Mouse (Mus musculus) erythroblast, embryonic 14.5 days (primary cell): ENCODE data around the gene Blvrb. TPM values are rescaled to one million over a fixed set of nuclear protein-coding genes. Genes with fewer than 3 reads are reported as not detected.

Experiments
- H3K27me3 ChIP-seq: 2 replicates; pipeline ENCODE4 v1.6.1; 2012; ENCODE audit warnings: inconsistent platforms; ENCODE audit not compliant: control insufficient read depth
- H3K36me3 ChIP-seq: 2 replicates; pipeline ENCODE4 v1.6.1; 2012; ENCODE audit warnings: mild to moderate bottlenecking, inconsistent platforms; ENCODE audit not compliant: control insufficient read depth
- H3K4me1 ChIP-seq: 2 replicates; pipeline ENCODE4 v1.6.1; 2012; ENCODE audit warnings: inconsistent platforms; ENCODE audit not compliant: control insufficient read depth
- H3K4me3 ChIP-seq: replicated peaks from 2 replicates; pipeline ENCODE3; 2012; ENCODE audit warnings: moderate library complexity, mild to moderate bottlenecking, inconsistent platforms
- H3K9me3 ChIP-seq: 2 replicates; pipeline ENCODE4 v1.6.1; 2012; ENCODE audit warnings: low read length, inconsistent platforms, mixed read lengths; ENCODE audit not compliant: control insufficient read depth
- GATA1 ChIP-seq: IDR thresholded peaks from 2 replicates; pipeline ENCODE4 v1.6.1; 2012; ENCODE audit warnings: low read length, inconsistent platforms, mixed read lengths
- TAL1 ChIP-seq: IDR thresholded peaks from 3 replicates; pipeline ENCODE4 v1.6.1; 2012; ENCODE audit warnings: low read length, inconsistent platforms, mixed read lengths
- polyA plus RNA-seq: library from polyadenylated mRNA; stranded (reverse); fragments of >175 nt; gene quantifications from 2 replicates; pipeline ENCODE4 v1.2.3, GENCODE M21; 2012

Blvrb gene
- polyA plus RNA-seq, 1 experiment: 842 TPM

- peaks cover 32% of the 10 kb centered on the region for H3K36me3 ChIP-seq
- peak overlapping the region; percentile 70 for H3K4me3 ChIP-seq
- peaks cover 43% of the 10 kb centered on the region for H3K4me1 ChIP-seq
- H3K27me3 ChIP-seq: peaks cover 53% of the 10 kb centered on the region
- TF ChIP-seq GATA1 (no peak), TAL1 (no peak)
- H3K9me3 ChIP-seq: peaks cover 12% of the 10 kb centered on the region; the same call in 1 of the 2 replicates
Observed at GRCm38 (mm10) chr7:27446521-27447418, 1.0 kb upstream of the Blvrb start.

- Histone ChIP-seq H3K9me3 (peaks cover 12% of the 10 kb centered on the region; the same call in 1 of the 2 replicates), H3K27me3 (peaks cover 39% of the 10 kb centered on the region), H3K4me3 (peak overlapping the region; percentile 70), H3K36me3 (peaks cover 51% of the 10 kb centered on the region), H3K4me1 (peaks cover 60% of the 10 kb centered on the region)
- peak; percentile 61 for TF ChIP-seq GATA1
- peak; percentile 52; the same call in 2 of the 3 replicates for TF ChIP-seq TAL1
Observed at GRCm38 (mm10) chr7:27448421-27449206, 836 bp downstream of the Blvrb start.

- peaks cover 67% of the 10 kb centered on the region for H3K4me1 ChIP-seq
- no peak for TF ChIP-seq TAL1
- TF ChIP-seq GATA1: no peak
- peaks cover 31% of the 10 kb centered on the region for H3K27me3 ChIP-seq
- H3K4me3 ChIP-seq: peak overlapping the region; percentile 70
- peaks cover 12% of the 10 kb centered on the region; the same call in 1 of the 2 replicates for H3K9me3 ChIP-seq
- peaks cover 58% of the 10 kb centered on the region for H3K36me3 ChIP-seq
Observed at GRCm38 (mm10) chr7:27449256-27449862, 1.6 kb downstream of the Blvrb start.

- TF ChIP-seq GATA1 (no peak), TAL1 (no peak)
- Histone ChIP-seq H3K9me3 (peaks cover 2% of the 10 kb centered on the region; the same call in 1 of the 2 replicates), H3K4me1 (peaks cover 81% of the 10 kb centered on the region), H3K4me3 (peak overlapping the region; percentile 70), H3K36me3 (peaks cover 78% of the 10 kb centered on the region), H3K27me3 (peaks cover 11% of the 10 kb centered on the region)
Observed at GRCm38 (mm10) chr7:27451359-27451758, 3.6 kb downstream of the Blvrb start.

GRCm38 (mm10) chr7:27452206-27452770, 4.5 kb downstream of the Blvrb start:
- H3K4me1 ChIP-seq: peaks cover 80% of the 10 kb centered on the region
- peaks cover 87% of the 10 kb centered on the region for H3K36me3 ChIP-seq
- H3K27me3 ChIP-seq: peaks cover 2% of the 10 kb centered on the region
- no peaks in the 10 kb centered on the region for H3K9me3 ChIP-seq
- H3K4me3 ChIP-seq: peak overlapping the region; percentile 70
- TF ChIP-seq TAL1 (no peak), GATA1 (no peak)

GRCm38 (mm10) chr7:27454461-27455121, 6.8 kb downstream of the Blvrb start:
- H3K4me3 ChIP-seq: peak overlapping the region; percentile 42
- no peak for TF ChIP-seq TAL1
- no peak for TF ChIP-seq GATA1
- H3K36me3 ChIP-seq: peaks cover 100% of the 10 kb centered on the region
- no peaks in the 10 kb centered on the region for H3K27me3 ChIP-seq
- H3K4me1 ChIP-seq: peaks cover 97% of the 10 kb centered on the region
- H3K9me3 ChIP-seq: no peaks in the 10 kb centered on the region

GRCm38 (mm10) chr7:27455273-27455672, 7.5 kb downstream of the Blvrb start:
- no peaks in the 10 kb centered on the region for H3K27me3 ChIP-seq
- H3K9me3 ChIP-seq: no peaks in the 10 kb centered on the region
- TF ChIP-seq TAL1 (no peak), GATA1 (no peak)
- peaks cover 100% of the 10 kb centered on the region for H3K36me3 ChIP-seq
- peaks cover 94% of the 10 kb centered on the region for H3K4me1 ChIP-seq
- H3K4me3 ChIP-seq: peak overlapping the region; percentile 28

- Histone ChIP-seq H3K36me3 (peaks cover 100% of the 10 kb centered on the region), H3K4me1 (peaks cover 69% of the 10 kb centered on the region), H3K9me3 (no peaks in the 10 kb centered on the region), H3K4me3 (no peak overlapping the region), H3K27me3 (no peaks in the 10 kb centered on the region)
- no peak for TF ChIP-seq TAL1
Observed at GRCm38 (mm10) chr7:27458614-27459013, 10.8 kb downstream of the Blvrb start.
